Mouse (Mus musculus) frontal cortex, postnatal 25 days (tissue): ENCODE measurements at regions not wholly inside any gene's neighbourhood (a gene's known extent, or its start where the extent isn't known, plus 50 kb on each side); places are given as distances from the start of the nearest gene placed in this dataset.
"Not testable (repeated sequence)": the region's sequence is repeated elsewhere in the genome, so short reads cannot be mapped to it uniquely, and the experiment has no call there.

Source experiments
- DNase-seq, 2 experiments: peaks; one replicate each; pipeline ENCODE4 v3.0.0; 2022; ENCODE audit warnings: low spot score in 2 of 2

GRCm38 (mm10) chr8:20436956-20437355, 73.9 kb upstream of the Gm15319 start:
- DNase-seq, result not testable (repeated sequence)

DNA sequence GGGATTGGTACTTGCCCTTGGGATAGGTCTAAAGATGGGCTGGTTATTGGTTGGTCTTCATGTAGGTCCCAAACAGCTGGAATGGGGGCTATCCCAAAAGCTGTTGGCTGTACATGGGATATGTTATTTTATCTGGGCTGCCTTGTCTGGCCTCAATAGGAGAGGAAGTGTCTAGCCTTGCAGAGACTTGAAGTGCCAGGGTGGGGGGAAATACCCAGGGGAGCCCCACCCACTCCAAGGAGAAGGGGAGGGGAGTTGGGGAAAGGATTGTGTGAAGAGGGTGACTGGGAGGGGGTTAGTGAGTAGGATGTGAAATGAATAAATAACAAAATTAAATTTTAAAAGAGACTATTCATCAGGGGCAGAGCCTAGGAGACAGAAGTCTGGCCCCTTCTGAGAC, 70.2 kb upstream of the Gm15319 start:
- DNase-seq, result peak in 1 of 2 experiments; percentile 3

DNA sequence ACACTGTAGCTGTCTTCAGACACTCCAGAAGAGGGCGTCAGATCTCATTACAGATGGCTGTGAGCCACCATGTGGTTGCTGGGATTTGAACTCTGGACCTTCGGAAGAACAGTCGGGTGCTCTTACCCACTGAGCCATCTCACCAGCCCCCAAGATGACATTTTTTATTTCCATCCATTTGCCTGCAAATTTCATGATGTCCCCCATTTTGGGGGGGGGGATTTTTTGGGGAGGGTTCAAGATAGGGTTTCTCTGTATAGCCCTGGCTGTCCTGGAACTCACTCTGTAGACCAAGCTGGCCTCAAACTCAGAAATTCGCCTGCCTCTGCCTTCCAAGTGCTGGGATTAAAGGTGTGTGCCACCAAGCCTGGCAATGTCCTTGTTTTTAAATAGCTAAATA, 66.5 kb upstream of the Gm15319 start:
- not testable (repeated sequence) for DNase-seq

- DNase-seq, result not testable (repeated sequence)
Measured at GRCm38 (mm10) chr8:20424903-20425222, 61.9 kb upstream of the Gm15319 start.

DNA sequence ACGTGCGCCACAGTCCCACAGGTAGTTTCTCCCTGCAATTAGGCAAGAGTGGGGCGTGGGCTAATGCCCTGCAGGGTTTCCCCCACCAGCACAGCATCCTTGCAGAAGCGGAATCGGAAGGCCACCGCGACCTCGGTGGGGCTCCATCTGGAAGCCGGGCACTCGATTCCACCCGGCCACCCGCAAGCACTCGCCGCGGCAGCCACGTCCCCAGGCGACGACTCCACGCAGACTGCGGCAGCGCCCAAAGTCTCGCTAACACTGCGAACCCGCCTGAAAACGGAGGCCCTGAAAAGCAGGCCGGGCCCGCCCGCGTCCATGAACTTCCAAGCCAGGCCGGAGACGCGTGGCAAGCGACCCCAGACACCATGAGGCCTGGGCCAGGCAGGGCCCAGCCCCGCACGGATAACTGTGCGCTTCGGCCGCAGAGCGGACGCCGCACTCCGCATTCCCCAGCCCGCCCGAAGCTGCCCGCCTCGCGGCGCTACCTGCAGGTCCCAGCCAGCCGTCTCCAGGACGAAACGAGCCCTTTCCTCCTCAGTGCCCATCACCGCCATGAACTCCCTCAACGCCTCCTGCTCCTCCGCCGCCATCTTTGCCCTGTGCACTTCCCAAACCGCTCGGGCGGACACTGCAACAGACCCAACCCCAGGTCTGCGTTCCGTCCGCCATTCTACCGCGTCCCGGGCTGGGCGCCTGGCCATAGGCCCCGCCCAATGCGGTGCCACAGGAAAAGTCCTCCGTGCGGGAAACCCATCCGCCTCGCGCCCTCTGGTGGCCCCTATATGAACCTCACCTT, 61.3 kb upstream of the Gm15319 start:
- peak; percentile 100 for DNase-seq

GRCm38 (mm10) chr8:20420807-20421206, 57.8 kb upstream of the Gm15319 start:
- not testable (repeated sequence) for DNase-seq
